Mouse (Mus musculus): ENCODE measurements around the gene Defa25. TPM values are rescaled to one million over a fixed set of nuclear protein-coding genes. Genes with fewer than 3 reads are reported as not detected.

Gene Defa25
- polyA plus RNA-seq (2012; fragmentation: generic; extraction: Trizol), result not detected

GRCm38 (mm10) chr8:21084142-21084541 lies at the start of gene Defa25:
Defa25 (plus strand) TSS chr8:21084442.

GRCm38 (mm10) chr8:21054747-21055146 lies 29.5 kb upstream of the Defa25 start, which contains the start of gene Defa23:
Defa23 (plus strand) TSS chr8:21055047.

DNA sequence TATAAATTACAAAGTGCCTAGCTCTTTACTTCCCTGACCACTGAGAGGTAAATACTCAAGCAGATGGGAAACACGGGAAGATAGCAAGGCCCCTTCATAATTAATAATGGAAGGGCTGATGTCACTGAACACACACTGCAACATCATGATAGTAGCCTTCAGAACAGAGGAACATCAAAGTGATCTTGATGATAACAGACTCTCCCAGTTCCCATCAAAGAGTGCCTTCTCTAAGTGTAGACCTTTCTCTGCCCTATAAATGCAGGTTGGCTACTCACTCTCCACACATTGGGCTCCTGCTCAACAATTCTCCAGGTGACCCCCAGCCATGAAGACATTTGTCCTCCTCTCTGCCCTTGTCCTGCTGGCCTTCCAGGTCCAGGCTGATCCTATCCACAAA lies 19.5 kb upstream of the Defa25 start, which contains the start of gene Defa35:
TSS of gene Defa35 (plus strand) at position 301 of the 400 bp plus-strand sequence.

GRCm38 (mm10) chr8:21095950-21096349 lies 11.7 kb downstream of the Defa25 start, which contains the start of gene Gm14851:
Gm14851 (minus strand) TSS chr8:21096050.

GRCm38 (mm10) chr8:21134342-21134741 lies 50.1 kb downstream of the Defa25 start, which contains the start of gene Defa30:
Defa30 (plus strand) TSS chr8:21134642.

Other genes starting within 250 kb of the Defa25 start
- gene Defb33, start 191.8 kb upstream of the Defa25 start, polyA plus RNA-seq (2012; fragmentation: generic; extraction: Trizol), result not detected
- not detected for gene Gm15056, start 181.8 kb upstream of the Defa25 start, polyA plus RNA-seq (2012; fragmentation: generic; extraction: Trizol)
- gene Gm6040, start 162.4 kb upstream of the Defa25 start, polyA plus RNA-seq (2012; fragmentation: generic; extraction: Trizol), result not detected
- not detected for gene AY761185, start 139.7 kb upstream of the Defa25 start, polyA plus RNA-seq (2012; fragmentation: generic; extraction: Trizol)
- gene Defa21, start 58.9 kb upstream of the Defa25 start, polyA plus RNA-seq (2012; fragmentation: generic; extraction: Trizol), result not detected
- not detected for gene Defa23, start 29.4 kb upstream of the Defa25 start, polyA plus RNA-seq (2012; fragmentation: generic; extraction: Trizol)
- not detected for gene Defa35, start 19.4 kb upstream of the Defa25 start, polyA plus RNA-seq (2012; fragmentation: generic; extraction: Trizol)
- gene Gm14851, start 11.6 kb downstream of the Defa25 start, polyA plus RNA-seq (2012; fragmentation: generic; extraction: Trizol), result not detected
- not detected for gene Defa30, start 50.2 kb downstream of the Defa25 start, polyA plus RNA-seq (2012; fragmentation: generic; extraction: Trizol)
- gene Defa22, start 77.8 kb downstream of the Defa25 start, polyA plus RNA-seq (2012; fragmentation: generic; extraction: Trizol), result not detected
- not detected for gene Defa31, start 107.2 kb downstream of the Defa25 start, polyA plus RNA-seq (2012; fragmentation: generic; extraction: Trizol)
- not detected for gene Gm15293, start 117.1 kb downstream of the Defa25 start, polyA plus RNA-seq (2012; fragmentation: generic; extraction: Trizol)
- not detected for gene Gm15292, start 165.3 kb downstream of the Defa25 start, polyA plus RNA-seq (2012; fragmentation: generic; extraction: Trizol)
- not detected for gene Defa27, start 231.1 kb downstream of the Defa25 start, polyA plus RNA-seq (2012; fragmentation: generic; extraction: Trizol)
- not detected for gene Defa29, start 242.6 kb downstream of the Defa25 start, polyA plus RNA-seq (2012; fragmentation: generic; extraction: Trizol)

Measured in C3H10T1/2 (cell line).